Mouse (Mus musculus) frontal cortex, postnatal 10 days (tissue): ENCODE data around the gene Notch2.
"Not testable (repeated sequence)": the region's sequence is repeated elsewhere in the genome, so short reads cannot be mapped to it uniquely, and the experiment has no call there.

Experiments
- DNase-seq, 2 experiments: peaks; one replicate each; pipeline ENCODE4 v3.0.0; 2022; ENCODE audit warnings: low spot score in 2 of 2, mixed read lengths in 1 of 2

The Notch2 gene

DNA sequence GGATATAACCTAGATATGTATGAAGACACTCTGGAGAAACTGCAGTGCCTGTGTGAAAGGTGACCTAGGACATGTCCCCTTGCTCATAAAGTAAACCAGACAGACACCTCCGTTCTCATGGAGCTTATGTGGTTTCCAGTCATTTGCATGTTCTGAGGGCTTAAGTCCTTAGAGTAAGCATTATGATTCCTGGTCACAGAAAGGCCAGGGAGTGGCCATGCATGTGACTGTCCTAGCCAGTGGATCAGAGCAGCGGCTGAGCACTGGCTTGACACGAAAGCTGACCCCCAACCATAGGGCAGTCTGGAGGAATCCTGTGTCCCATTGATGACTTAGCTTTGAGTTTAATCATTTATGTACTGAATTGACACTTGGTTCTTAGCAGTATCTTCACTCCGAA lies 14.7 kb downstream of the Notch2 start:
- DNase-seq, result no peak

DNA sequence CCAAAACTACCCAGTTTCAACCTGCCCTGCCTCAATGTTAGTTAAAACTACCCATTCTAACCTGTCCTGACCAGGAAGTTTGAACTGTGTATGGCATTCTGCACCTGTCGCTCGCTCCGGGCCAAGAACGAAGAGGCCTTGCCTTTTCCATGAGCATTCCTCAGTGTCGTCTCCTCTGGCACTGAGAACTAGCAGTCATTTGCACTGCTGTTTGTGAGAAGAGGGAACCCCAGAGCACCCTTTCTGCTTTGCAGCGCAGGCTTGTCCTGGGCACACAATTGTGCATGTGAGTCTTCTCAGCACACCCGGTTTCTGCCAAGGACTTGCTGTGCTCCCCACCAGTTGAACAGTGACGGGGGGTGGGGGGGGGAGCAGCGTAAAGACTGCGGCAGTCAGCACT lies 15.6 kb downstream of the Notch2 start:
- DNase-seq, result no peak

- DNase-seq, result no peak
Measured at GRCm38 (mm10) chr3:98031104-98031503, 17.8 kb downstream of the Notch2 start.

DNA sequence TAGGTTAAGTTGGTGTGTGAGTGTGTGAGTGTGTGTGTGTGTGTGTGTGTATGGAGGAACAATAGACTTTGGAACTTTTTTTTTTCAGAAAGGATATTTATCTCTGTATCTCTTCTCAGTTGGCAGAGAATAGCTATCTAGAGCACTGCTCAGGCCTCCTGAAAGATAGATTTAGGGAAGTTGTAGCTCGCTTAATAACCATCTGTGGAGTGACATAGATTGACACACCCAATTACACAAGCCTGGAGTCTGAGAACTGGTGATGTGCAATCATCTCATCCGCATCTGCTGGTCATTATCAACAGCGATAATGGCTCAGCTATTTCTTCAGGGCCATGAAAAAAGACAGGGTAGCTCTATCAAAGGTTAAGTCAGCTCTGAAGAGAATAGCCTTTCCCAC lies 18.9 kb downstream of the Notch2 start:
- DNase-seq, result no peak

GRCm38 (mm10) chr3:98032944-98033343 lies 19.6 kb downstream of the Notch2 start:
- no peak for DNase-seq

DNA sequence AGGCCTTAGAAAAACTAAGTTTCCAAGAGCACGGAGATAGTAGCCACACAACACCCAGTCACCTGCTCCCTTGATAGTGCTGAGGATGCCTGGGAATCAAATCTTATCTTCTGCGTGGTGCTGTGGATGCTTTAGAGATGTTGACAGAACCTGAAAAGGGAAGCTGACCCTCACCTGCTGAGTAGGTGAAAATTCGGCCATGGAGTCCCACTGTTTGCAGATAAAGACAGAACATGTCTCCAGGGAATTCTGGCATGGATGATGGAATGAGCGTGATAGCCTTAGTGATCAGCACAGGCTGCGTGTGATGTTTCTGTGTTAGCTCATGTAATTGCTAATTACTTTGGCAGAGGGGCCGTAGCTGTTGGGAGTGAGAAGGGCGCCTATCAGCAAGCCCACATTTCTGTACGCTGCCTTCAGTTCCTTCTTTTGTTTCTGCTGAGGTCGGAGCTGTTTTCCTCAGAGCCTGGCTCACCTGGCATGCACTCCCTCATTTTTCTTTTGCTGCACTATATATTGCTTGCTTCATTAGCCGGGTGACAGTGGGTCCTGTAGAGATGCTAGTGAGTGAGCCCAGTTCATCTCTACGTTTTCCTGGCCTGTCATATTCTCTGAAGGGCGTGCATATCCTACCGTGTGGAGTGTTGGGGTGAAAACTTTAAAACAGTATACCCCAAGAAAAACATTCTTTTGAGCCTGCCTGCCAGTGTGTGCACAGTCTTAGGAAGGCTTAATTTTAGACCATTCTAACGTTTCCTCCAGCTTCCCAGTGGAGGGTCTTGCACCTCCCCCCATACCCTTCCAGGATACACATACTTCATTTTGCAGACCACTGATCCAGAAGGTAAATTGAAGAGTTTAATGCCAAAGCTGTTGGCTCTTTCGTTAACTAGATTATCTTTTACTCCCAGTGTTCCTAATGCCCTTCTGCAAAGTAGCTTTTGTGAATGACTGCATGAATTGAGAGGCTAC lies 21.6 kb downstream of the Notch2 start:
- no peak for DNase-seq

DNA sequence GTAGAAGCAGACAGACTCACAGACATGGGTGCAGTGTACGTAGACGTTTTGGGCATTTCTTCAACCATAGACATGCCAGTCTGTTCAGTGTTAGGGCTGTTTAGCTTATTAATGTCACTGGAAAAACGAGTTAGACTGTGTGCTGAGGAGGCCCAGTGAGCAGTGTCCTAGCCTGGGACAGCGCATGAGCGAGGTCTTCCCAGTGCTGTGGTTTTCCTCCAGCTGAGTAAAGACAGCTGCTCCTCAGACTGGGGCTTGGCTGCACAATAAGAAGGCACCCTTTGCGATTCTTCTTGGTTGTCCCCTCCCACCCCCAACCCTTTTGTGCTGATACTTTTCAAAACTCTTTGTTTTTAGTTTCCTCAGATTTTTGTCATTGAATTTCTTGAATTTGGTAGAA lies 22.8 kb downstream of the Notch2 start:
- no peak for DNase-seq

DNA sequence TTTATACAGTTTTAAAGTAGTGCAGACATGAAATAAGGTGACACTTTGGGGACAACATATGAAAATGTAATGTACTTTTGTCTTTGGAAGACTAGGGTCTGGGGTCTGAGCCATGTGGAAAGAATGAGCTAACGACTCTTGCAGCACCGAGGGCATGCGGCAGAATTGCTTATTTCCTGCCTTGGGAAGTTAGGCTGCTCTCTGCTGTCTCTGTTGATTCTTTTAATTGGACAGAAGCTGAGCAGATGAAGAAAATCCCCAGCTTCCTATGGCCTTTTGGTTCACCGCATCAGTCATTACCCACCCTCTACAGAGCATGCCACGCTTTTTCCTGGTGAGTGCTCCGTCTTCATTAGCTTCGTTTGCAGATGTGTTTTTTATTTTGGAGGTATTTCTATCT lies 23.8 kb downstream of the Notch2 start:
- no peak for DNase-seq

- DNase-seq, result no peak
Measured at GRCm38 (mm10) chr3:98038658-98039057, 25.3 kb downstream of the Notch2 start.

DNA sequence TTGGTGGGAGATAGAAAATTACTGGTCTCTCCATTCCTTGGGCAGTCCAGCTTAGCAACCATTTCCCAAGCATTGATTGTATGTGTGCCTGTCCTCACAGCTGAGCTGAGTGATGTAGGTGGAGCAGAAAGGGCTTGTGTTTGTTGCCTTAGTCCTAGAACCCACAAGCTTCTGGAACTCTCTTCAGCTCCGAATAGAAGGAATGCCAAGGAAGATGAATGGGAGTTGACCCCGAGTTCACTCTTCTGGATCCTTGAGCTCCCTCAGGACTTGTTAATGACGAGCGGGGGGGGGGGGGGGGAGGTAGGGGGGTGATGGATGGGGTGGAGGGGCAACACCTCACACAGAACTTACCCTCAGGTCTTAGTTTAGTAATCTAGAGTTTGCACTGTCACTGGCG lies 25.9 kb downstream of the Notch2 start:
- no peak for DNase-seq

- DNase-seq, result no peak
Measured at GRCm38 (mm10) chr3:98039666-98040456, 26.5 kb downstream of the Notch2 start.

GRCm38 (mm10) chr3:98040836-98041235 lies 27.5 kb downstream of the Notch2 start:
- DNase-seq, result no peak

GRCm38 (mm10) chr3:98042301-98042700 lies 29.0 kb downstream of the Notch2 start:
- DNase-seq, result no peak

DNA sequence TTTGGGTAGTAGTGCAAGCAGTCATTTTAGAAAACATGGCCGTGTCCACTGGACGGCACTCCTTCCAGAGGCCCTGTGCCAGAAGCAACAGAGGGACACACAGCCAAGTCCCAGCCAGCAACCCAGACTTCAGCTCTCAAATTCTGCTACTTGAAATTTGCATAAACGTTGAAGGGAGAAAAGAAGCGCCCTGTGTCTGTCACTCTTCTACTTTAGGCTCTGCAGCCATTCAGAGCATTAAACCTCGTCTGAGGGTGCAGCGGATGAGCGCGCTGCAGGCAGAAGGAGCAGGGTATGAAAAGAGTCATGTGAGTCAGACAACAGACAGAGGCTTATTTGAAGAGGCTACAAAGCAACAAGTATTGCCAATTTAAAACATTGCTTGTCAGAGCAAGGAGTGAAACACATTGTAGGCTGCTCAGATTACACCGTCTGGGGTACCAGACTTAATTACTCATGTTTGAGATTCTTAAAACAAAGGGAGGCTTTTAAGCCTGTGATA lies 29.7 kb downstream of the Notch2 start:
- peak; percentile 36 to 46 for DNase-seq

- no peak for DNase-seq
Measured at GRCm38 (mm10) chr3:98043669-98044068, 30.3 kb downstream of the Notch2 start.

GRCm38 (mm10) chr3:98044768-98045368 lies 31.5 kb downstream of the Notch2 start:
- no peak for DNase-seq

DNA sequence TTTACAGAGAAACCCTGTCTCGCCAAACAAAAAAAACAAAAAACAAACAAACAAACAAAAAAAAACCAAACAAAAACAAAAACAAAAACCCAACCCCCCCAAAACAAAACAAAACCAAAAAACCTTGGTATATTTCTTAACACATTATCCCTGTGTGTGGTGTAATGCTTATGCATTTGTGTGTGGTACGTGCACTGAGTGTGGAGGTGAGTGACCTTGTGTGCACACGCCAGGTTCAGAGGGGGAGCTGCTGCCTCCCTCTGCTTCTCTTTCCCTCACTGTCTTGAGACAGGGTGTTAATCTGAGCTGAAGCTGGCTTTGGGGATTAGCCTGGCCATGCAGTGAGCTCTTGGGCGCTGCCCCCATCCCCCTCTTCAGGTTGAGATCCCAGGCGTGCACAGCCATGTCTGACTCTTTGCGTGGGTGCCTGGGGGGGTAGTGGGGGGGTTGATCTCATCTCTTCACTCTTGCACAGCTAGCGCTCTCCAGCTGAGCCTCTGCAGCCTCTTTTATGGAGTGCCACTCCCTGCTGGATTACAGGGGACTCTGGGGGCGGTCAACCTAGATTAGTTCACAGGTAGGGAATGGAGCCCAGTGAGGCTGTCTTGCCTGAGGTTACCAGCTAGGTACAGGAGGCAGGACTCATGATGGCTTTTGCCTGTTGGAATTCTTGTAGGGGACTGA lies 32.3 kb downstream of the Notch2 start:
- DNase-seq, result no peak

GRCm38 (mm10) chr3:98046305-98046704 lies 33.0 kb downstream of the Notch2 start:
- DNase-seq, result no peak

DNA sequence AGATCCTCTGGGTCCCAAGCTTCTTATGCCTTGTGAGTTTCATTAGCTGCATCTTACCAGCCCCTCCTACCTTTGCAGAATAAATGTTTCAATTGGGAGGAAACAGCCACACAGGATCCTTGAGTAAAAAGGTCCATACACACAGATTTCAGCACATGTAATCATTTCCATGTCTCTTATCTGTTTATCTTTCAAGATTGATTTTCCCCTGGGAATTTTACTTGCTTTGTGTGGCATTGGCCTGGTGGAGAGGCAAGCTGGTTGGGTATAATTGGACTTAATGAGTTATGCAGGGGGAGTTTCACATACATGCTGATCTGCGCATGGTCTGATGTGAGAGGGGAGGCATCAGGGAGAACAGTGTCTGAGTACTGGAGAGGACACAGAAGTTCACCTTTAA lies 36.3 kb downstream of the Notch2 start:
- DNase-seq, result no peak

DNA sequence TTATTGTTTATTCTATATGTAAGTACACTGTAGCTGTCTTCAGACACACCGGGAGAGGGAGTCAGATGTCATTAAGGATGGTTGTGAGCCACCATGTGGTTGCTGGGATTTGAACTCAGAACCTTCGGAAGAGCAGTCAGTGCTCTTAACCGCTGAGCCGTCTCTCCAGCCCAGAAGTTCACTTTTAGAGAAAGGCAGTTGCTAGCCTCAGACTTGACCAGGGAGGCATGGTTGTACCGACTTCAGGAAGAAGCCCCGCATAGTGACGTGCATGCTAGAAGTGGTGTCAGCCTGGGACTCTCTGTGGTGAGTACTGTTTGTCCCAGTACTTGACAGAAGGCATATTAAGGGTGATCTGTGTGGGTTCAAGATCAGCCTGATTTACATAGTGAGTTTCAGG lies 36.8 kb downstream of the Notch2 start:
- not testable (repeated sequence) for DNase-seq
